Mouse (Mus musculus): ENCODE data around the gene Syvn1. TPM values are rescaled to one million over a fixed set of nuclear protein-coding genes. Genes with fewer than 3 reads are reported as not detected.
A peak's percentile ranks its signal among the peaks of the same experiment; 100 is the strongest.

Gene Syvn1
- polyA plus RNA-seq, 1 experiment from 2014 or later: 30.0 TPM

- H3K36me3 ChIP-seq: peaks cover 36% of the 10 kb centered on the region
- peaks cover 17% of the 10 kb centered on the region for H3K4me1 ChIP-seq
- WGBS: 1% methylated on average over 33 of the region's 33 CpGs
- ATAC-seq (ENCODE audit: low FRiP score, low read depth): peak; percentile 86
- H3K27ac ChIP-seq (replicated peaks): peak within 1 kb of the TSS; percentile 85
- H3K9me3 ChIP-seq: no peaks in the 10 kb centered on the region
- H3K4me2 ChIP-seq (replicated peaks): peak within 1 kb of the TSS; percentile 91
- peak within 1 kb of the TSS; percentile 80 for H3K4me3 ChIP-seq
- no peaks in the 10 kb centered on the region for H3K27me3 ChIP-seq
- peak within 1 kb of the TSS; percentile 82 for H3K9ac ChIP-seq (replicated peaks)
Observed at GRCm38 (mm10) chr19:6076564-6077393, 30.4 kb downstream of the Syvn1 start, which contains the start of gene Vps51. TSS of gene Vps51 (minus strand) at chr19:6077231.

DNA sequence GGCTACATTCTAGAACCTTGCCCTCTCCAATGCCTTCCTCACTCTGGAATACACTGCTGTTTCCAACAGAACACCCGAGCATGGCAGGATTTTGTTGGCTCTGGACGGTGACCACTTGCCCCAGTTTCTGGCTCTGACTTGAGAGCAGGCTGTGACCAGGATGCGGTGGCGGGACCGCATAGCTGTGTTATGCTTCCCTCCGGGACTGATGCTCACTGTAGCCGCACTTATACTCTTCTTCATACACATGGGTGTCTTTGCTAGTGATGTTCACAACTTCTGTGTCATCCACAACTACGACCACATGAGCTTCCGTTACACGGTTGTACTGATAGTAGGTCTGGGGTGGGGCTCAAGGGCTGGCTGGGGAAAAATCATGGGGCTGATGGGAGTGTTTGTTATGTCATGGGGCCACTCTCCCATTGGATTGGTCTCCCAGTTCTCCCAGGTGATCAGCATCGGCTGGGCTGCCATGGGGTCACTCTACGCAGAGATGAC lies 33.7 kb downstream of the Syvn1 start, which contains the start of gene Tmem262:
Gene Tmem262, plus strand, starts transcription at position 51 of the 498 bp plus-strand sequence.
- ATAC-seq (ENCODE audit: low FRiP score, low read depth): no peak
- no peak within 1 kb of the TSS; the same call in 1 of the 2 replicates for H3K9ac ChIP-seq (replicated peaks)
- H3K4me3 ChIP-seq: no peak within 1 kb of the TSS
- H3K4me1 ChIP-seq: peaks cover 28% of the 10 kb centered on the region
- H3K36me3 ChIP-seq: peaks cover 35% of the 10 kb centered on the region
- H3K27me3 ChIP-seq: no peaks in the 10 kb centered on the region
- H3K4me2 ChIP-seq (replicated peaks): no peak within 1 kb of the TSS
- WGBS: 97% methylated on average over 12 of the region's 12 CpGs
- H3K9me3 ChIP-seq: no peaks in the 10 kb centered on the region
- H3K27ac ChIP-seq (replicated peaks): no peak within 1 kb of the TSS

GRCm38 (mm10) chr19:6082156-6082555 lies 35.8 kb downstream of the Syvn1 start, which contains the start of gene Gm28374:
TSS of gene Gm28374 (minus strand) at chr19:6082256.
- H3K9me3 ChIP-seq: no peaks in the 10 kb centered on the region
- WGBS: 89% methylated on average over 9 of the region's 9 CpGs

GRCm38 (mm10) chr19:6084478-6085248 lies 38.3 kb downstream of the Syvn1 start, which contains the start of the genes Zfpl1 and Cdca5:
TSS of gene Zfpl1 (minus strand) at chr19:6084956.
TSS of gene Cdca5 (plus strand) at chr19:6084983.
- under 1% methylated on average over 58 of the region's 58 CpGs for WGBS
- peak; percentile 90 for ATAC-seq (ENCODE audit: low FRiP score, low read depth)

More at GRCm38 (mm10) chr19:6082156-6082555, 35.8 kb downstream of the Syvn1 start, which contains the start of gene Gm28374:
- Histone ChIP-seq H3K9ac (replicated peaks) (no peak within 1 kb of the TSS), H3K36me3 (peaks cover 43% of the 10 kb centered on the region), H3K4me3 (no peak within 1 kb of the TSS), H3K27ac (replicated peaks) (no peak within 1 kb of the TSS), H3K4me2 (replicated peaks) (no peak within 1 kb of the TSS), H3K4me1 (peaks cover 30% of the 10 kb centered on the region), H3K27me3 (no peaks in the 10 kb centered on the region)
- ATAC-seq (ENCODE audit: low FRiP score, low read depth): no peak

DNA sequence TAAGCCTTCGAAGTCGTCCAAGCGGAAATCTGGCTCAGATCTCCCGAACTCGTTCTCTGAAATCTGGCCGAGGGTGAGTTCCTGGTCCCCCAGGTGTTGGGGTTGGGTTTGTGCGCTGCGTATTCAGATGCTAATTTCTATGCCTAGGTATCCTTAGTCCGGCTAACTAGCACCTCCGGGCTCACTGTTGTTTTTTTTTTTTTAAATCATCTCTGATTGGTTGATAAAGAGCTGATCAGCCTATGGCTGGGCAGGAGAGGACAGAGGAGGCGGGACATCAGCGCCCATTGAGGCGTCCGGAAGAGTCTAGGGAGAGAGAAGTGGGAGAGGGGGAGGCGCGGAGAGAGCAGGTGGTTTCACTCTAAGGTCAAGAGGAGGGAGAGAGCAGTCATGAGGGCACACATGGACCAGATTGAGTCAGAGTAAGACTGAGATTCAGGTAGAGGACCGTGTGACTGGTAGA lies 39.1 kb downstream of the Syvn1 start:
- H3K9me3 ChIP-seq: no peaks in the 10 kb centered on the region
- under 1% methylated on average over 17 of the region's 17 CpGs for WGBS
- peak overlapping the region; percentile 56 for H3K9ac ChIP-seq (replicated peaks)
- peak overlapping the region; percentile 79 for H3K4me3 ChIP-seq
- peaks cover 61% of the 10 kb centered on the region for H3K36me3 ChIP-seq
- peaks cover 26% of the 10 kb centered on the region for H3K4me1 ChIP-seq
- peak; percentile 64 for ATAC-seq (ENCODE audit: low FRiP score, low read depth)
- no peaks in the 10 kb centered on the region for H3K27me3 ChIP-seq
- peak overlapping the region; percentile 89 for H3K4me2 ChIP-seq (replicated peaks)
- H3K27ac ChIP-seq (replicated peaks): 0 out of 2 replicates have a peak overlapping the region, but pooled peaks have one; percentile 49

More at GRCm38 (mm10) chr19:6084478-6085248, 38.3 kb downstream of the Syvn1 start, which contains the start of the genes Zfpl1 and Cdca5:
- peaks cover 26% of the 10 kb centered on the region for H3K4me1 ChIP-seq
- peak within 1 kb of the TSS; percentile 89 for H3K4me2 ChIP-seq (replicated peaks)
- H3K36me3 ChIP-seq: peaks cover 62% of the 10 kb centered on the region
- H3K27ac ChIP-seq (replicated peaks): 0 out of 2 replicates have a peak within 1 kb of the TSS, but pooled peaks have one; percentile 49
- no peaks in the 10 kb centered on the region for H3K27me3 ChIP-seq
- H3K4me3 ChIP-seq: peak within 1 kb of the TSS; percentile 79
- H3K9me3 ChIP-seq: no peaks in the 10 kb centered on the region
- peak within 1 kb of the TSS; percentile 81 for H3K9ac ChIP-seq (replicated peaks)

- H3K4me1 ChIP-seq: peaks cover 20% of the 10 kb centered on the region
- no peak overlapping the region for H3K4me2 ChIP-seq (replicated peaks)
- ATAC-seq (ENCODE audit: low FRiP score, low read depth): no peak
- no peaks in the 10 kb centered on the region for H3K9me3 ChIP-seq
- H3K36me3 ChIP-seq: peaks cover 64% of the 10 kb centered on the region
- H3K27ac ChIP-seq (replicated peaks): no peak overlapping the region
- no peaks in the 10 kb centered on the region for H3K27me3 ChIP-seq
- H3K9ac ChIP-seq (replicated peaks): no peak overlapping the region
- H3K4me3 ChIP-seq: no peak overlapping the region
- 93% methylated on average over 13 of the region's 13 CpGs for WGBS
Observed at GRCm38 (mm10) chr19:6088841-6089240, 42.5 kb downstream of the Syvn1 start.

- 95% methylated on average over 7 of the region's 7 CpGs for WGBS
- H3K36me3 ChIP-seq: peaks cover 54% of the 10 kb centered on the region
Observed at GRCm38 (mm10) chr19:6094119-6094518, 47.7 kb downstream of the Syvn1 start, which contains the start of gene AC131692.1. TSS of gene AC131692.1 (plus strand) at chr19:6094419.

GRCm38 (mm10) chr19:6097847-6098246 lies 51.5 kb downstream of the Syvn1 start:
- Histone ChIP-seq H3K27ac (replicated peaks) (no peak overlapping the region), H3K4me3 (no peak overlapping the region), H3K27me3 (no peaks in the 10 kb centered on the region), H3K9me3 (no peaks in the 10 kb centered on the region), H3K4me2 (replicated peaks) (no peak overlapping the region), H3K4me1 (no peaks in the 10 kb centered on the region), H3K36me3 (peaks cover 27% of the 10 kb centered on the region), H3K9ac (replicated peaks) (no peak overlapping the region)
- 89% methylated on average over 3 of the region's 3 CpGs for WGBS
- ATAC-seq (ENCODE audit: low FRiP score, low read depth): no peak

More at GRCm38 (mm10) chr19:6094119-6094518, 47.7 kb downstream of the Syvn1 start, which contains the start of gene AC131692.1:
- H3K9ac ChIP-seq (replicated peaks): no peak within 1 kb of the TSS
- H3K4me1 ChIP-seq: no peaks in the 10 kb centered on the region
- no peak within 1 kb of the TSS for H3K4me3 ChIP-seq
- no peaks in the 10 kb centered on the region for H3K9me3 ChIP-seq
- no peak within 1 kb of the TSS for H3K4me2 ChIP-seq (replicated peaks)
- no peak within 1 kb of the TSS for H3K27ac ChIP-seq (replicated peaks)
- ATAC-seq (ENCODE audit: low FRiP score, low read depth): no peak
- H3K27me3 ChIP-seq: no peaks in the 10 kb centered on the region

DNA sequence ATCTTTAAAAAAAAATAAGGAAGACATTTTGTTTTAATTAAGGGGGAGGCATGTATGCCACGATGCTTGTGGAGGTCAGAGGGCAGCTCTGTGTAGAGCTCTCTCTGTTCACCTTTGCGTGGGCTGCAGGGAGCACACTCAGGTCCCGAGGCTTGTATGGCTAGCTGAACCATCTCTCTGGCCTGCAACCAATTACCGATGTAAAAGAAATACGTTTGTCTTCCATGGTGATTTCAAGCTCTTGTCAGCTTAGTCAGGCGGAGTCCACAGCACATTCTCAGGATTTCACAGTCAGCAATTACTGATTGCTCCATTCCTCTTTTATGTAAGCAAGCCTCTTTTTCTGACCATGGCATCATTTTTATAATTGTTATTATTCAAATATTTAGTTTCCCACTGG lies 54.8 kb downstream of the Syvn1 start:
- no peak for ATAC-seq (ENCODE audit: low FRiP score, low read depth)
- Histone ChIP-seq H3K4me3 (no peak overlapping the region), H3K9ac (replicated peaks) (no peak overlapping the region), H3K27ac (replicated peaks) (no peak overlapping the region), H3K36me3 (peaks cover 5% of the 10 kb centered on the region; the same call in 1 of the 2 replicates), H3K4me1 (no peaks in the 10 kb centered on the region), H3K9me3 (no peaks in the 10 kb centered on the region), H3K4me2 (replicated peaks) (no peak overlapping the region), H3K27me3 (no peaks in the 10 kb centered on the region)
- 83% methylated on average over 6 of the region's 6 CpGs for WGBS

DNA sequence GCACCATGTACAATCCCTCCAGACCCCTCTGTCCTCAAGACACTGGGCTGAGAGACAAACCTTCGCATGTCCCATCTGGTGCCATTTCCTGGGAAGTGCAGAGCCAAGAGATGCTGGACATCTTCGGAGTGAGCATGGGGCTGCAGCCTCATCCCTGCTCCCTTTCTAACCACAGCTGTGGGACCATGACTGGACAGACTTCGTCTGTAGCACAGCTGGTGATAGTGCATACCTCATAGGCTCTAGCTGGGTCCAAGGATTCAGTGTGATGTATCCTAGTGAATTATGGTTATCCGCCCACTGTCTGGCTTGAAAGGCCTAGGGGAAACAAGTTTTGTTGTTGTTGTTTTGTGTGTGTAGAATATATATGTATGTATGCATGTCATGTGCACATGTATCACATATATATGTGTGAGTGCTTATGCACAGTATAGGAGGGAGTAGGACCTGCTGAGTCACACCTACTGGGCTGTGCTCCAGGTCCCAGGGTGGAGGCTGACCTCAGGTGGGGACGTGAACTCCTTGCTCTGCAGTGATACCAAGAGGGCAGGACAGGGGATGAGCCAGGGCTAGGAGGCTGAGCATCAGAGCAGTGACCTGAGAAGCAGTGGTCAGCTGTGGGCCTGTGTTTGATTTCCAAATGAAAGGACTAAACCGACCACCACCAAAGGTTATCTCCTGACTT lies 55.9 kb downstream of the Syvn1 start:
- no peak for ATAC-seq (ENCODE audit: low FRiP score, low read depth)
- Histone ChIP-seq H3K27ac (replicated peaks) (no peak overlapping the region), H3K9me3 (no peaks in the 10 kb centered on the region), H3K36me3 (peaks cover 2% of the 10 kb centered on the region; the same call in 1 of the 2 replicates), H3K4me2 (replicated peaks) (no peak overlapping the region), H3K27me3 (no peaks in the 10 kb centered on the region), H3K4me3 (no peak overlapping the region), H3K9ac (replicated peaks) (no peak overlapping the region), H3K4me1 (no peaks in the 10 kb centered on the region)
- WGBS: 82% methylated on average over 6 of the region's 6 CpGs
